Mouse (Mus musculus) brown adipose tissue, adult 24 weeks (tissue): ENCODE data around the gene Rassf5. TPM values are rescaled to one million over a fixed set of nuclear protein-coding genes. Genes with fewer than 3 reads are reported as not detected.

Source experiments
- H3K27ac ChIP-seq: fragments of 200-500 bp; replicated peaks from 2 replicates; pipeline ENCODE4 v1.5.1; 2012; ENCODE audit warnings: low read depth, mild to moderate bottlenecking, low read length
- H3K4me1 ChIP-seq: fragments of 200-500 bp; 2 replicates; pipeline ENCODE4 v1.6.1; 2012; ENCODE audit warnings: low read length, mixed read lengths; ENCODE audit not compliant: control insufficient read depth, insufficient read depth, insufficient read length
- H3K4me3 ChIP-seq: fragments of 200-500 bp; 2 replicates; pipeline ENCODE4 v1.5.1; 2012; ENCODE audit warnings: low read depth, mild to moderate bottlenecking, low read length, moderate library complexity; ENCODE audit not compliant: insufficient read depth
- polyA plus RNA-seq: library from polyadenylated mRNA; stranded (reverse); fragments of >200 nt; gene quantifications from 2 replicates; pipeline ENCODE4 v1.2.4, GENCODE M21; 2012; ENCODE audit not compliant: missing spikeins, insufficient read depth, insufficient read length

Rassf5 gene
- 0.50 and 0.99 TPM in 2 replicates for polyA plus RNA-seq

DNA sequence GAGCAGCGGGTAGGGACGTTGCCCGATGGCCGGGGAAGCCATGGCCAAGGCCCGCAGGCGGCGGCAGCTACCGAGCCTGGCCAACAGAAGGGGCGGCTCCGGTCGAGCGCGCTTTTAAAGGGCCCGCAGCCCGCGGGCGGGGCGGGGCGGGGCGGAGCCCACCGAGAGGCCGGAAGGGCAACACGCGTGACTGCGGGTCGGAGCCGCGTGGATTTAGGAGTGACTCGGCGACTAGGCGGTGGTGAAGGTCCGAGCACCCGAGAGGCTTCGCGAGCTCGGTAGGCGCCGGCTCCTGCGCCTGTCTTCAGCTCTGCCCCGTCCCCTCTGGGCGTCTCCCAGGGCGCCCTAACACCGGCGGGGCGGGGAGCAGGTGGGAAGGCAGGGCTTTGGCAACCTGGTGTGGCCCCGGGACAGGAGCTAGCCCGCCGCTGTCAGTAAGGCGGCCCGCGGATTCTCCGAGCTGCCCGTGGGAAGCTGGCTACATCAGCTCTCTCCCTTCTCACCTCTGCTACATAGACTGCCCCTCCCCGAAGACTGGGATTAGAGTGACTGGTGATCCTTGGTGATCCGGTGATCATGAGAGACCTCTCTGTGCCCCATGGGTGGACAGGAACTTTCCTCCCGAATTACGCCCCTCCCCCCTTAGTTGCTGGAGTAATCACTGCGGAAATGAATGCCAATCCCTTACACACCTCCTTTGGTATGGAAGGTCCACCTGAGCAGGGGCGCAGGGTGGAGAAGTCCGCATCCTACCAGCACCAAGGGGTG, at the start of gene Rassf5:
Gene Rassf5 (minus strand): TSS at position 170 of the 768 bp plus-strand sequence.
- Histone ChIP-seq H3K27ac (no peak within 1 kb of the TSS), H3K4me3 (peak within 1 kb of the TSS; percentile 69), H3K4me1 (0 out of 2 replicates have a peak, but pooled peaks cover 2% of the 10 kb centered on the region)

DNA sequence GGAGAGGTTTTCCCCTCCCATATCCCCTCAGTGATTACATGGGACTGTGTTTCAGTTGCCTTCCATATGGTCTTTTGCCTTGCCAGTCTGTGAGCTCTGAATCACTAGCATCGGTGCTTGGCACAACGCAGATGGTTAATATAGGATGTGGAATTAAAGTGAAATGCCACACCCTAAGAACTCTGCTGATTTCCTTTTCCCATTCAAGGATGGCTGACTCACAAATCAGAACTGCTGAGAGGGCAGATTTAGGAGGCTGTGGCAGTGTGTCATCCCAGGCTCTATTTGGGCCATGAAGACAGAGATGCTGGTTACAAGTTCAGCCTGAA, 48.8 kb upstream of the Rassf5 start:
- H3K4me3 ChIP-seq = no peak overlapping the region
- no peaks in the 10 kb centered on the region for H3K4me1 ChIP-seq
- no peak overlapping the region for H3K27ac ChIP-seq

DNA sequence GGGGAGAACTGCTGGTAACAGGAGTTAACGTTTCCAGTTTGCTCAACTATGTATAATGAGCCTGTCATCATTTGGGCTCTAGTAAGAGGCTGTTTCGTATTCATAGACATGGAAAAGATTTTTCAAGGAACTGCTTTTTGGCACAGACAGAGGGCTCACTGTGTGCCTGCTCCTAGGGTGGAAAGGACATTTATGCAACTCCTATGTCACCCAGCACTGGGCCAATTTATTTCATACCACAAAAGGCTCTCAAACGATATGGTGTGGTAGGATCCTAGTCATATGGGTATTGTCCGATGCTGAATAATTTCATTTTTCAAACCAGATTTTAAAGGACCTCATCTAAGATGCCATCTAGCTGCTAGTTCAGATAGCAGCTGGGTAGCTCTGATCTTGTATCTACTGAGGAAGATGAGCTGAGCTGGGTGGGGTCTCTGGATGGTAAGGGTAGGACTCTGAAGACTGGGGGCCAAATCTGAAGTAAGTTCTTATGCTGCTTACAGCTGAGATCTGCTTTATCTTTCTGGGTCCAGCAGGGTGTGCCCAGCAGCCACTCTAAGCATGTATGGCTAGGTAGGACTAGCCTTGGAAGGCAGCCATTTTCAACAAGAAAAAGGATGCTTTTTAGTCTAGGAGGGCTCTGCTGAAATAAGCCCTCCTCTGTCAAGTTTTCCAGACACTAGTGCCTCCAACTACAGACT, 48.3 kb upstream of the Rassf5 start:
- no peaks in the 10 kb centered on the region for H3K4me1 ChIP-seq
- no peak overlapping the region for H3K4me3 ChIP-seq
- H3K27ac ChIP-seq = no peak overlapping the region

DNA sequence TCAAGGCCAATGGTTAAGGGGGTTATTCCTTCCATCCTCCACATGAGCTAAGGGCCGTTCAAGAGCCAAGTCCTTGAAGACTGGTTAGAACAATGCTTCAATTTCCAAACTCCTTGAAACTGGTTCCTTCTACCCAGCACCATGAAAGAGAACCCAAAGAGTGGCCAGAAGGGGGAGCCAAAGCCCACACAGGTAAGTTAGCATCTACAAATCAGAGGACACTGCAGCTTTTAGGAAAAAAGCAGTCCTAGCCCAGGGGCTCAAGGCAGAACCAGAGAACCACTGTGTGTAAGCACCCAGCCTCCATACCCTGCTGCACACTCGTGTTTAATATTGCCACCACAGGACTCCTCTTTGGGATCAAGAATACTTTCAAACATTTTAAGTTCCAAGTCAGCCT, 45.6 kb upstream of the Rassf5 start:
- no peak overlapping the region for H3K4me3 ChIP-seq
- H3K27ac ChIP-seq = no peak overlapping the region
- H3K4me1 ChIP-seq = peaks cover 6% of the 10 kb centered on the region; the same call in 1 of the 2 replicates

GRCm38 (mm10) chr1:131288938-131289337, 43.9 kb upstream of the Rassf5 start:
- Histone ChIP-seq H3K27ac (no peak overlapping the region), H3K4me3 (no peak overlapping the region), H3K4me1 (peaks cover 6% of the 10 kb centered on the region; the same call in 1 of the 2 replicates)

- H3K4me3 ChIP-seq = no peak overlapping the region
- peaks cover 6% of the 10 kb centered on the region; the same call in 1 of the 2 replicates for H3K4me1 ChIP-seq
- no peak overlapping the region for H3K27ac ChIP-seq
Observed at GRCm38 (mm10) chr1:131287267-131287666, 42.2 kb upstream of the Rassf5 start.

- no peak overlapping the region for H3K27ac ChIP-seq
- peaks cover 6% of the 10 kb centered on the region; the same call in 1 of the 2 replicates for H3K4me1 ChIP-seq
- no peak overlapping the region for H3K4me3 ChIP-seq
Observed at GRCm38 (mm10) chr1:131286803-131287202, 41.7 kb upstream of the Rassf5 start.

- H3K4me3 ChIP-seq = no peak overlapping the region
- no peak overlapping the region for H3K27ac ChIP-seq
- H3K4me1 ChIP-seq = peaks cover 6% of the 10 kb centered on the region; the same call in 1 of the 2 replicates
Observed at GRCm38 (mm10) chr1:131284616-131285015, 39.6 kb upstream of the Rassf5 start.

DNA sequence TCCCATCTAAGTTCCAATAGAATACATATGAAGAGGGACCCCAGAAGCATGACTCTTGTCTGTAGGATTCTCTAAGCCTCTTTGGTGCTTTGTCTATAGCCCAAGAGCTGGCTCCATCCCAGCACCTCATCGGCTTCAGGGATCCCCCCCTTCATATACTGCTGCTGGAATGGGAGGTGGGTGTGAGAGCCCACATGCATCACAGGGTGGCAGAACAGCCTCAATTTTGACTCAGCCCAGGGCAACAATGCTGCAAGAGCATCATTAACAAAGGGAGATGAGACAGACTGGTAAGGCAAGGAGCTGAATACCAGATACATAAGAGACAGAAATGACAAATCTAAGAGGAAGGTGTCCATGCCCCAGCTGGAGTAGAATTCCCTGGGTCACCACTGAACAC, 39.1 kb upstream of the Rassf5 start:
- Histone ChIP-seq H3K4me3 (no peak overlapping the region), H3K4me1 (peaks cover 6% of the 10 kb centered on the region; the same call in 1 of the 2 replicates), H3K27ac (no peak overlapping the region)

GRCm38 (mm10) chr1:131281731-131282130, 36.7 kb upstream of the Rassf5 start:
- no peak overlapping the region for H3K27ac ChIP-seq
- peaks cover 4% of the 10 kb centered on the region; the same call in 1 of the 2 replicates for H3K4me1 ChIP-seq

GRCm38 (mm10) chr1:131280280-131280679, 35.2 kb upstream of the Rassf5 start:
- H3K4me3 ChIP-seq = no peak overlapping the region
- H3K4me1 ChIP-seq = 0 out of 2 replicates have a peak, but pooled peaks cover 4% of the 10 kb centered on the region
- H3K27ac ChIP-seq = no peak overlapping the region

More at GRCm38 (mm10) chr1:131281731-131282130, 36.7 kb upstream of the Rassf5 start:
- no peak overlapping the region for H3K4me3 ChIP-seq

GRCm38 (mm10) chr1:131279456-131279776, 34.4 kb upstream of the Rassf5 start, which contains the start of gene Ikbke:
Gene Ikbke, minus strand, starts transcription at chr1:131279606.
- Histone ChIP-seq H3K4me1 (0 out of 2 replicates have a peak, but pooled peaks cover 4% of the 10 kb centered on the region), H3K4me3 (peak within 1 kb of the TSS; percentile 43), H3K27ac (no peak within 1 kb of the TSS)

- Histone ChIP-seq H3K27ac (no peak overlapping the region), H3K4me1 (0 out of 2 replicates have a peak, but pooled peaks cover 4% of the 10 kb centered on the region), H3K4me3 (peak overlapping the region; percentile 43)
Observed at GRCm38 (mm10) chr1:131278606-131279455, 33.8 kb upstream of the Rassf5 start.

GRCm38 (mm10) chr1:131276831-131277230, 31.8 kb upstream of the Rassf5 start:
- 0 out of 2 replicates have a peak, but pooled peaks cover 4% of the 10 kb centered on the region for H3K4me1 ChIP-seq
- no peak overlapping the region for H3K27ac ChIP-seq
- no peak overlapping the region for H3K4me3 ChIP-seq

- Histone ChIP-seq H3K4me1 (0 out of 2 replicates have a peak, but pooled peaks cover 4% of the 10 kb centered on the region), H3K4me3 (no peak overlapping the region), H3K27ac (no peak overlapping the region)
Observed at GRCm38 (mm10) chr1:131275577-131275976, 30.5 kb upstream of the Rassf5 start.
